Mouse (Mus musculus) gastrocnemius, postnatal 10 days (tissue): ENCODE measurements at regions not wholly inside any gene's neighbourhood (a gene's known extent, or its start where the extent isn't known, plus 50 kb on each side); places are given as distances from the start of the nearest gene placed in this dataset.
"Not testable (repeated sequence)": the region's sequence is repeated elsewhere in the genome, so short reads cannot be mapped to it uniquely, and the experiment has no call there.

ENCODE experiments used
- DNase-seq: peaks from one replicate; pipeline ENCODE4 v3.0.0; 2021; ENCODE audit warnings: mixed read lengths

- no peak for DNase-seq
These were observed 164.1 kb upstream of the Castor2 start for GRCm38 (mm10) chr5:133935451-133935850.

GRCm38 (mm10) chr5:133935006-133935405 is 164.5 kb upstream of the Castor2 start:
- DNase-seq: no peak

GRCm38 (mm10) chr5:133930101-133930500 is 169.4 kb upstream of the Castor2 start:
- DNase-seq: no peak

GRCm38 (mm10) chr5:133927054-133927453 is 172.5 kb upstream of the Castor2 start:
- no peak for DNase-seq

GRCm38 (mm10) chr5:133925184-133925900 is 174.2 kb upstream of the Castor2 start:
- no peak for DNase-seq

GRCm38 (mm10) chr5:133922181-133922580 is 177.3 kb upstream of the Castor2 start:
- DNase-seq: no peak

GRCm38 (mm10) chr5:133915734-133916550 is 183.6 kb upstream of the Castor2 start:
- no peak for DNase-seq

GRCm38 (mm10) chr5:133907442-133907841 is 192.1 kb upstream of the Castor2 start:
- no peak for DNase-seq

- DNase-seq: no peak
These were observed 201.4 kb upstream of the Castor2 start for GRCm38 (mm10) chr5:133898025-133898598.

- no peak for DNase-seq
These were observed 208.8 kb upstream of the Castor2 start for GRCm38 (mm10) chr5:133890728-133891127.

GRCm38 (mm10) chr5:133889841-133890240 is 209.7 kb upstream of the Castor2 start:
- no peak for DNase-seq

- no peak for DNase-seq
These were observed 214.0 kb upstream of the Castor2 start for GRCm38 (mm10) chr5:133885507-133885906.

- DNase-seq: peak; percentile 60
These were observed 214.5 kb upstream of the Castor2 start for GRCm38 (mm10) chr5:133885016-133885415.

- DNase-seq: no peak
These were observed 214.9 kb upstream of the Castor2 start for GRCm38 (mm10) chr5:133884593-133884992.

- DNase-seq: no peak
These were observed 255.0 kb upstream of the Castor2 start for GRCm38 (mm10) chr5:133844483-133844882.

GRCm38 (mm10) chr5:133842059-133842706 is 257.3 kb upstream of the Castor2 start:
- DNase-seq: not testable (repeated sequence)

GRCm38 (mm10) chr5:133838286-133838685 is 261.2 kb upstream of the Castor2 start:
- DNase-seq: no peak

- DNase-seq: no peak
These were observed 266.3 kb upstream of the Castor2 start for GRCm38 (mm10) chr5:133833217-133833616.

- no peak for DNase-seq
These were observed 271.3 kb upstream of the Castor2 start for GRCm38 (mm10) chr5:133828226-133828625.

- DNase-seq: no peak
These were observed 275.6 kb upstream of the Castor2 start for GRCm38 (mm10) chr5:133823871-133824270.

- DNase-seq: no peak
These were observed 278.2 kb upstream of the Castor2 start for GRCm38 (mm10) chr5:133821273-133821672.

- no peak for DNase-seq
These were observed 284.0 kb upstream of the Castor2 start for GRCm38 (mm10) chr5:133815462-133815861.

GRCm38 (mm10) chr5:133814436-133814835 is 285.1 kb upstream of the Castor2 start:
- no peak for DNase-seq
